Mouse (Mus musculus): ENCODE data around the gene Nrl.

The Nrl gene

GRCm38 (mm10) chr14:55527940-55528339 lies 3.2 kb upstream of the Nrl start:
- peak; percentile 50 to 63 for DNase-seq

- DNase-seq: no peak
Observed at GRCm38 (mm10) chr14:55526674-55527073, 1.9 kb upstream of the Nrl start.

- no peak for DNase-seq
Observed at GRCm38 (mm10) chr14:55524062-55524461, 719 bp downstream of the Nrl start.

GRCm38 (mm10) chr14:55520451-55521361 lies 4.1 kb downstream of the Nrl start:
- peak in 1 of 2 experiments; percentile 14 for DNase-seq

GRCm38 (mm10) chr14:55519604-55520003 lies 5.2 kb downstream of the Nrl start:
- DNase-seq: no peak

GRCm38 (mm10) chr14:55518897-55519296 lies 5.9 kb downstream of the Nrl start:
- DNase-seq: no peak

GRCm38 (mm10) chr14:55515846-55516245 lies 8.9 kb downstream of the Nrl start:
- no peak for DNase-seq

- DNase-seq: no peak
Observed at GRCm38 (mm10) chr14:55513927-55514326, 10.9 kb downstream of the Nrl start.

- no peak for DNase-seq
Observed at GRCm38 (mm10) chr14:55511037-55511436, 13.7 kb downstream of the Nrl start.

- DNase-seq: no peak
Observed at GRCm38 (mm10) chr14:55510125-55510731, 14.6 kb downstream of the Nrl start, which contains the start of gene Cpne6. Gene Cpne6 (plus strand): TSS chr14:55510445.

GRCm38 (mm10) chr14:55509540-55509939 lies 15.2 kb downstream of the Nrl start:
- DNase-seq: no peak

GRCm38 (mm10) chr14:55507801-55508200 lies 17.0 kb downstream of the Nrl start:
- no peak for DNase-seq

GRCm38 (mm10) chr14:55505612-55506011 lies 19.2 kb downstream of the Nrl start:
- DNase-seq: no peak

- DNase-seq: peak; percentile 81 to 88
Observed at GRCm38 (mm10) chr14:55497449-55497821, 27.3 kb downstream of the Nrl start.

- DNase-seq: peak in 1 of 2 experiments; percentile 44
Observed at GRCm38 (mm10) chr14:55496761-55497448, 27.9 kb downstream of the Nrl start.

- no peak for DNase-seq
Observed at GRCm38 (mm10) chr14:55495509-55496240, 29.1 kb downstream of the Nrl start.

- no peak for DNase-seq
Observed at GRCm38 (mm10) chr14:55492103-55492502, 32.7 kb downstream of the Nrl start.

- peak; percentile 58 to 76 for DNase-seq
Observed at GRCm38 (mm10) chr14:55491291-55491833, 33.4 kb downstream of the Nrl start.

GRCm38 (mm10) chr14:55490361-55491201 lies 34.2 kb downstream of the Nrl start, which contains the start of gene Carmil3:
Gene Carmil3 (plus strand): TSS chr14:55490651.
- DNase-seq: peak; percentile 61 to 83

GRCm38 (mm10) chr14:55486836-55487235 lies 37.9 kb downstream of the Nrl start:
- DNase-seq: no peak

- DNase-seq: no peak
Observed at GRCm38 (mm10) chr14:55484430-55485085, 40.2 kb downstream of the Nrl start.
